ENCODE assay signal across 8 mouse cellular contexts in genomic region chr8:94433981-94434466, GRCm38 (mm10). TPM values are rescaled to one million over a fixed set of nuclear protein-coding genes. Genes with fewer than 3 reads are reported as not detected.
A peak's percentile ranks its signal among the peaks of the same experiment; 100 is the strongest.
DNase-seq lines count a peak whose midpoint lies in the region; ATAC-seq and TF ChIP-seq lines count a peak whose summit lies in the region.

TSS of gene Nlrc5 (plus strand) at chr8:94434356.

- 1% methylated on average over 29 of the region's 29 CpGs for WGBS in hindbrain, postnatal 0 days

- in situ Hi-C loops in Patski (cut with MboI; ENCODE audit: low pct_unique_long_range_greater_than_20kb), result no loop called here

- 0 out of 2 replicates have a peak, but pooled peaks cover 3% of the 10 kb centered on the region for H3K4me1 ChIP-seq in hindbrain, postnatal 0 days (ENCODE audit: insufficient read depth, low read length)

- peaks cover 10% of the 10 kb centered on the region for H3K27me3 ChIP-seq in Patski
- no peaks in the 10 kb centered on the region for H3K27me3 ChIP-seq in hindbrain, postnatal 0 days (ENCODE audit: insufficient read depth, low read length)

- no peaks in the 10 kb centered on the region for H3K9me3 ChIP-seq in hindbrain, postnatal 0 days (ENCODE audit: low read length)

- no peak within 1 kb of the TSS for H3K27ac ChIP-seq in hindbrain, postnatal 0 days
- H3K27ac ChIP-seq in left cerebral cortex, adult 2 months, result no peak within 1 kb of the TSS

- no peaks in the 10 kb centered on the region for H3K36me3 ChIP-seq in hindbrain, postnatal 0 days (ENCODE audit: insufficient read depth, low read length)

- H3K4me2 ChIP-seq in hindbrain, postnatal 0 days (ENCODE audit: low read depth, low read length), result peak within 1 kb of the TSS; percentile 91

- TF ChIP-seq CTCF in Patski (IDR thresholded peaks at IDR 0.05), result no peak
- peak; percentile 20; the same call in 1 of the 2 replicates for TF ChIP-seq CTCF in hindbrain, postnatal 0 days (IDR thresholded peaks at IDR 0.05; ENCODE audit: low read depth)
- TF ChIP-seq CTCF in left cerebral cortex, adult 2 months (IDR thresholded peaks at IDR 0.05), result no peak; the same call in 1 of the 2 replicates

- H3K4me3 ChIP-seq in hindbrain, postnatal 0 days (ENCODE audit: low read length), result peak within 1 kb of the TSS; percentile 46
- H3K4me3 ChIP-seq in left cerebral cortex, adult 2 months, result peak within 1 kb of the TSS; percentile 57

- CTCF ChIA-PET in Patski (lab: Charles Lee), result interaction anchor here (1.7 kb wide), 1 partner anchor 51 kb away, joined by 3 read pairs; no protein-coding TSS in a partner anchor

- POLR2A ChIA-PET in Patski (lab: Charles Lee), result no interaction called here

- intact Hi-C loops in left cerebral cortex, adult 2 months (cut with DNase I), result no loop called here

- no peak for DNase-seq in Patski (ENCODE audit: low read depth, low spot score)
- DNase-seq in gastrocnemius, adult 8-10 months (ENCODE audit: low spot score in 2 of 2), result peak; percentile 30 to 47
- peak; percentile 69 for DNase-seq in hindbrain, postnatal 0 days (ENCODE audit: low spot score)
- peak; percentile 32 to 47 for DNase-seq in left cerebral cortex, adult 2 months (ENCODE audit: extremely low spot score in 1 of 2, low spot score in 2 of 2)
- peak; percentile 49 for DNase-seq in right cerebral cortex, adult 18-20 months
- peak; percentile 55 for DNase-seq in urinary bladder, adult 2 months (ENCODE audit: low spot score)

- ATAC-seq in Patski, result peak; percentile 68
- ATAC-seq in common myeloid progenitor, adult 5-6 weeks (replicated peaks; ENCODE audit: low read depth, poor library complexity, severe bottlenecking), result peak; percentile 90
- peak; percentile 24; the same call in 1 of the 2 replicates for ATAC-seq in hindbrain, postnatal 0 days
- peak; percentile 95 for ATAC-seq in megakaryocyte, adult 5-6 weeks (ENCODE audit: poor library complexity, severe bottlenecking)

- peak within 1 kb of the TSS; percentile 28; the same call in 1 of the 2 replicates for H3K9ac ChIP-seq in hindbrain, postnatal 0 days (replicated peaks; ENCODE audit: low read length)

RNA-seq across cellular contexts. Expression of gene Nlrc5, which starts in this region (rescaled TPM):
- 0.76 TPM for polyA plus RNA-seq in Patski (2021)
- 42.9 and 52.2 TPM in 2 replicates for total RNA-seq in common myeloid progenitor, adult 5-6 weeks (2017)
- 1 to 10 TPM in 1 of 4 experiments, under 1 TPM in 3; 0.44 to 1.1 (median 0.65) TPM for total RNA-seq in gastrocnemius, adult 8-10 months (2022)
- 0.83 and 0.89 TPM in 2 replicates for total RNA-seq in hindbrain, postnatal 0 days (2014; rRNA removed)
- polyA plus RNA-seq in hindbrain, postnatal 0 days (2015; fragmentation: Nextera tagmentation; extraction: Ambion mirVana), result 0.38 and 0.83 TPM in 2 replicates
- total RNA-seq in left cerebral cortex, adult 2 months (2021), result under 1 TPM; 0.51 to 0.59 TPM
- total RNA-seq in megakaryocyte, adult 5-6 weeks (2015), result 29.2 and 32.2 TPM in 2 replicates
- total RNA-seq in megakaryocyte, adult 5-6 weeks (2017), result 27.4 and 28.2 TPM in 2 replicates
- 17.1 and 23.3 TPM in 2 replicates for polyA plus RNA-seq in urinary bladder, adult 2 months (2012; rRNA removed)

Comparison
In these comparisons a context has a peak if more than half of its experiments do, and no peak if none do; other contexts are left out.
1. RNA of gene Nlrc5 (total RNA-seq): 42.9 to 52.2 TPM in common myeloid progenitor, adult 5-6 weeks and 27.4 to 32.2 TPM in megakaryocyte, adult 5-6 weeks; 0.83 to 0.89 TPM in hindbrain, postnatal 0 days, 0.44 to 1.1 TPM in gastrocnemius, adult 8-10 months and 0.51 to 0.59 TPM in left cerebral cortex, adult 2 months; every median in the first group is over 10 times any median in the second.
2. Peak in ATAC-seq in Patski; RNA of the gene not detected or under 1 TPM.
3. Peak in DNase-seq, ATAC-seq, H3K4me3 ChIP-seq, H3K9ac ChIP-seq and H3K4me2 ChIP-seq in hindbrain, postnatal 0 days; RNA of the gene not detected or under 1 TPM.
4. Peak in DNase-seq and H3K4me3 ChIP-seq in left cerebral cortex, adult 2 months; RNA of the gene not detected or under 1 TPM.
5. ATAC-seq: peak in every context shown above with its lines; median percentile 95 in megakaryocyte, adult 5-6 weeks; 90 in common myeloid progenitor, adult 5-6 weeks; 68 in Patski; 24 in hindbrain, postnatal 0 days.